Mouse (Mus musculus) midbrain, embryonic 13.5 days (tissue): Measurements from ENCODE around the gene Lrrc8d. TPM values are rescaled to one million over a fixed set of nuclear protein-coding genes. Genes with fewer than 3 reads are reported as not detected.
A peak's percentile ranks its signal among the peaks of the same experiment; 100 is the strongest.

Experiments used
- ATAC-seq: fragments of 200-750 bp; cut with Nextera tagmentation; 2 replicates; pipeline ENCODE4 v1.8.0; 2017; ENCODE audit warnings: mild to moderate bottlenecking, moderate TSS enrichment, moderate library complexity
- H3K27ac ChIP-seq: fragments of 300-500 bp; sonication (generic); 2 replicates; pipeline ENCODE4 v1.5.1; 2015; ENCODE audit warnings: inconsistent platforms, mild to moderate bottlenecking, moderate library complexity
- H3K27me3 ChIP-seq: fragments of 300-500 bp; sonication (generic); 2 replicates; pipeline ENCODE4 v1.6.1; 2015; ENCODE audit warnings: mild to moderate bottlenecking, inconsistent platforms
- H3K36me3 ChIP-seq: fragments of 300-500 bp; sonication (generic); 2 replicates; pipeline ENCODE4 v1.6.1; 2015; ENCODE audit warnings: mild to moderate bottlenecking, inconsistent platforms
- H3K4me1 ChIP-seq: fragments of 300-500 bp; sonication (generic); replicated peaks from 2 replicates; pipeline ENCODE4 v1.6.1; 2015; ENCODE audit warnings: inconsistent platforms
- H3K4me2 ChIP-seq: fragments of 300-500 bp; sonication (generic); replicated peaks from 2 replicates; pipeline ENCODE4 v1.6.1; 2015; ENCODE audit warnings: moderate library complexity, mild to moderate bottlenecking, inconsistent platforms
- H3K4me3 ChIP-seq: fragments of 300-500 bp; sonication (generic); replicated peaks from 2 replicates; pipeline ENCODE4 v1.5.1; 2015; ENCODE audit warnings: mild to moderate bottlenecking, inconsistent platforms
- H3K9ac ChIP-seq: fragments of 300-500 bp; sonication (generic); replicated peaks from 2 replicates; pipeline ENCODE4 v1.6.1; 2015; ENCODE audit warnings: mild to moderate bottlenecking, inconsistent platforms
- H3K9me3 ChIP-seq: fragments of 300-500 bp; sonication (generic); 2 replicates; pipeline ENCODE4 v1.6.1; 2016; ENCODE audit warnings: mild to moderate bottlenecking, inconsistent platforms
- WGBS: fragments of 180-500 bp; shearing (Covaris S2); methylation state at CpG from one replicate; pipeline ENCODE4 v1.1.7; 2015; 5-methylcytosine and 5-hydroxymethylcytosine counted together
- polyA plus RNA-seq: library from polyadenylated mRNA; unstranded; fragments of >200 nt; fragmentation: Nextera tagmentation; extraction: Ambion mirVana; gene quantifications from 2 replicates; pipeline ENCODE4 v1.2.1, GENCODE M21; 2015

Lrrc8d gene
- polyA plus RNA-seq, 1 experiment from 2014 or later, result 32.3 TPM

GRCm38 (mm10) chr5:105731173-105731626, 31.4 kb downstream of the Lrrc8d start:
- Histone ChIP-seq H3K27me3 (peaks cover 3% of the 10 kb centered on the region; the same call in 1 of the 2 replicates), H3K9me3 (no peaks in the 10 kb centered on the region), H3K4me3 (no peak overlapping the region), H3K36me3 (peaks cover 19% of the 10 kb centered on the region), H3K4me1 (peaks cover 28% of the 10 kb centered on the region), H3K4me2 (peak overlapping the region; percentile 83), H3K9ac (no peak overlapping the region), H3K27ac (no peak overlapping the region)
- ATAC-seq, result no peak
- 40% methylated on average over 16 of the region's 16 CpGs for WGBS

GRCm38 (mm10) chr5:105731627-105732432, 32.1 kb downstream of the Lrrc8d start:
- Histone ChIP-seq H3K9ac (peak overlapping the region; percentile 69), H3K27ac (peak overlapping the region; percentile 26), H3K36me3 (peaks cover 19% of the 10 kb centered on the region), H3K4me2 (peak overlapping the region; percentile 83), H3K27me3 (peaks cover 3% of the 10 kb centered on the region; the same call in 1 of the 2 replicates), H3K4me1 (peaks cover 28% of the 10 kb centered on the region), H3K9me3 (no peaks in the 10 kb centered on the region), H3K4me3 (peak overlapping the region; percentile 46)
- peak; percentile 80 for ATAC-seq
- WGBS, result 9% methylated on average over 51 of the region's 52 CpGs

- Histone ChIP-seq H3K9me3 (no peaks in the 10 kb centered on the region), H3K4me3 (peak overlapping the region; percentile 46), H3K9ac (peak overlapping the region; percentile 69), H3K4me2 (peak overlapping the region; percentile 83), H3K4me1 (peaks cover 28% of the 10 kb centered on the region), H3K36me3 (peaks cover 19% of the 10 kb centered on the region), H3K27ac (peak overlapping the region; percentile 26; the same call in 1 of the 2 replicates), H3K27me3 (peaks cover 3% of the 10 kb centered on the region; the same call in 1 of the 2 replicates)
- WGBS, result 50% methylated on average over 11 of the region's 11 CpGs
- peak; percentile 78 for ATAC-seq
Observed at GRCm38 (mm10) chr5:105732433-105732891, 32.7 kb downstream of the Lrrc8d start.

- Histone ChIP-seq H3K4me3 (no peak overlapping the region), H3K27ac (no peak overlapping the region), H3K27me3 (peaks cover 3% of the 10 kb centered on the region; the same call in 1 of the 2 replicates), H3K36me3 (peaks cover 19% of the 10 kb centered on the region), H3K4me2 (no peak overlapping the region), H3K9ac (no peak overlapping the region; the same call in 1 of the 2 replicates), H3K9me3 (no peaks in the 10 kb centered on the region), H3K4me1 (peaks cover 28% of the 10 kb centered on the region)
- ATAC-seq, result no peak
- WGBS, result 77% methylated on average over 6 of the region's 6 CpGs
Observed at GRCm38 (mm10) chr5:105733226-105733625, 33.5 kb downstream of the Lrrc8d start.

DNA sequence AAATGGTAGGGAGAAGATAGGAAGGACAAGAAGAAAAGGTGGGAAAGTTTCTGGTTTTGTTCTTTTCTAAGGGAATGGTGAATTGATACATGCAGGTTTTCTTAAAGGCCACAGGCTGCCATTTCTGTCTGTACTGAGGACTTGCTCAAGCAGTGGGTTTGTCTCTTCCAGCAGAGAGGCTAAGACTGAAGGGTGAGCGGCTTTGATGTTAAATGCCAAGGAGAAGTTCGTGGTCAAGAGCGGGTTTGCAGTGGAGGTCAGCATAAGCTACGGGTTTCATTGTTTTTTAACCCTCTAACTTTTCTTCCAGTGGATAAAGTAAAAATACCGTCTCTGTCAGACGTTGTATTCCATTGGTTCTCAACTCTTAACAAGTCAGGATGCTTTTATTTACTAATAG, 36.6 kb downstream of the Lrrc8d start:
- 93% methylated on average over 6 of the region's 6 CpGs for WGBS
- Histone ChIP-seq H3K4me1 (peaks cover 30% of the 10 kb centered on the region), H3K4me3 (no peak overlapping the region), H3K4me2 (no peak overlapping the region), H3K9me3 (no peaks in the 10 kb centered on the region), H3K27me3 (no peaks in the 10 kb centered on the region), H3K9ac (no peak overlapping the region), H3K36me3 (peaks cover 17% of the 10 kb centered on the region), H3K27ac (no peak overlapping the region)
- no peak for ATAC-seq

DNA sequence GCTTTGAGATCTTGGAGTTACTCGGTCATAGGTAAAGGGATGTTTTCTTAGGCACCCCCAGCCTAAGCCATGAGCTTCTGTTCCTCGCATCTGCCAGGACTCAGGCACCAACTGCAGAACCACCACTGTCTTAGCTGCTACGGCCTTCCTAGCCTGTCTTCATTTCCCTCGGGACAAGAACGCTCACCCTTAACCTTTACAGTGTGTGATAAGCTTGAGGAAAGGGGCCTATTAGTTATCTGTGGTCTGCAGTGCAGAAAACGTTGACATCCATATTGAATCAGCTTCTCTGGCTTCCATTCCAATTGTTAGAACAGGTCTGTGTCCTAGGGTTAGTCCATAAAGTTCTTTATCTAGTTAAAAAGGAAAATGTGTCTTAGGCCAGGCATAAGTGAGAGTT, 37.4 kb downstream of the Lrrc8d start:
- H3K4me2 ChIP-seq, result no peak overlapping the region
- H3K27ac ChIP-seq, result no peak overlapping the region
- H3K4me1 ChIP-seq, result peaks cover 22% of the 10 kb centered on the region
- 77% methylated on average over 6 of the region's 6 CpGs for WGBS
- H3K9ac ChIP-seq, result no peak overlapping the region
- H3K9me3 ChIP-seq, result no peaks in the 10 kb centered on the region
- no peak overlapping the region for H3K4me3 ChIP-seq
- no peaks in the 10 kb centered on the region for H3K27me3 ChIP-seq
- peaks cover 17% of the 10 kb centered on the region for H3K36me3 ChIP-seq
- ATAC-seq, result no peak

DNA sequence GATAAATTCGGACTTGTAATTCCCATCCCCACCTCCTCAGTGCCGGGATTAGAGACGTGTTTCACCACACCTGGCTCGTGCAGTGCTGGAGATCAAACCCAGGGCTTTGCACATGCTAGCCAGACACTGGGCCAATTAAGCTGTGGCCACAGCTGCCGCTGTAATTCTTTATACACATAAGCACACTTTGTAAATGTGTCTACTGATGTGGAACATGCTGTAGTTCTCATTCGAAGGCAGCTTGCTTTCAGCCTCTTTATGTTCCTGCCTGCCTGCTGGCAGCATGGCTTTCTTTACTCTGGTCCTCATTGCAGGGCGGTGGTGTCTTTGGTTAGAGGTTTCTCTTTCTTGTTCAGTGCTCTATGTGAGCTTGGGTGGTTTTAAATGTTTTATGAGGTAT, 40.7 kb downstream of the Lrrc8d start:
- H3K9ac ChIP-seq, result no peak overlapping the region
- H3K4me2 ChIP-seq, result no peak overlapping the region
- H3K27ac ChIP-seq, result peak overlapping the region; percentile 59; the same call in 1 of the 2 replicates
- no peaks in the 10 kb centered on the region for H3K27me3 ChIP-seq
- peak; percentile 78 for ATAC-seq
- H3K4me1 ChIP-seq, result peaks cover 22% of the 10 kb centered on the region; the same call in 1 of the 2 replicates
- 17% methylated on average over 7 of the region's 7 CpGs for WGBS
- no peaks in the 10 kb centered on the region for H3K9me3 ChIP-seq
- no peak overlapping the region for H3K4me3 ChIP-seq
- H3K36me3 ChIP-seq, result peaks cover 4% of the 10 kb centered on the region; the same call in 1 of the 2 replicates

DNA sequence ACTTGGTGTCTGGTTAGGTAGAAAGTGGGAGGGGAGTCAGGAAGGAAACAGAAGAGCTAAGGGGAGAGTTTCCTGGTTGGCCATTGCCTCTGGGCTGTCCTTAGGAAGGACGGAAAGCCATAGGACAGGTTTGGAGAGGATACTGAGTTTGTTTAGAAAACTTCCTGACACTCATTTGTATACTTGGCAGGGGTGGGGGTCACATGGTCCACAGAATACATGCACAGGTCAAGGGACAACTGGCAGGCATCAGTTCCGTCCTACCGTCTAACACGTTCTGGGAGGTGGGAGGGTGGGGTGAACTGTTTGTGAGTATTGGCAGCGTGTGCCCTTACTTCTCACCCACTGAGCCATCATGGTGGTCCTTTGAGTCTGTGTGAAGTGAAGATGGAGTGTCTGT, 42.9 kb downstream of the Lrrc8d start:
- Histone ChIP-seq H3K9ac (no peak overlapping the region), H3K27me3 (no peaks in the 10 kb centered on the region), H3K9me3 (no peaks in the 10 kb centered on the region), H3K4me2 (no peak overlapping the region), H3K4me3 (no peak overlapping the region), H3K36me3 (peaks cover 10% of the 10 kb centered on the region), H3K4me1 (peaks cover 23% of the 10 kb centered on the region), H3K27ac (no peak overlapping the region)
- ATAC-seq, result no peak
- 86% methylated on average over 5 of the region's 5 CpGs for WGBS

DNA sequence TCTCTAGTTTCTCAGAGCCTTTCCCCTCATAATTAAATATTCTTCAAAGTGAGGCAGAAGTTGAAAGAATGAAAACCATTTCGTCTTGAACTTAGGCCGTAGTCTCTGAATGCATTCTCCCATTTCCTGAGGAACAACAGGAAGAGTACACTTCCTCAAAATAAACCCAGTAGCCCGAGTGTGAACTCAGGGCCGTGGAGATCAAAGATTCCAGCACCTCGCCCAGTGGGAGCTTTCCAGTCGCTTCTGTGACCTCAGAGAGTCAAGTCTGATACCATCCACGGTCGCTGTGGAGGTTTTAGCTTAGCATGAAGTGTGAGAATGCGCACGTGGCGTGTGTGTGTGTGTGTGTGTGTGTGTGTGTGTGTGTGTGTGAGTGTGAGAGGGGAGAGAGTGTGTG, 45.6 kb downstream of the Lrrc8d start:
- H3K4me2 ChIP-seq, result no peak overlapping the region
- peaks cover 14% of the 10 kb centered on the region; the same call in 1 of the 2 replicates for H3K36me3 ChIP-seq
- no peak overlapping the region for H3K4me3 ChIP-seq
- H3K27me3 ChIP-seq, result no peaks in the 10 kb centered on the region
- H3K9ac ChIP-seq, result no peak overlapping the region
- WGBS, result 80% methylated on average over 11 of the region's 11 CpGs
- H3K4me1 ChIP-seq, result peaks cover 23% of the 10 kb centered on the region
- no peak for ATAC-seq
- no peak overlapping the region for H3K27ac ChIP-seq
- H3K9me3 ChIP-seq, result no peaks in the 10 kb centered on the region

GRCm38 (mm10) chr5:105745927-105746454, 46.2 kb downstream of the Lrrc8d start:
- H3K4me3 ChIP-seq, result no peak overlapping the region
- H3K36me3 ChIP-seq, result peaks cover 14% of the 10 kb centered on the region; the same call in 1 of the 2 replicates
- H3K9ac ChIP-seq, result no peak overlapping the region
- 83% methylated on average over 5 of the region's 5 CpGs for WGBS
- peak; percentile 6; the same call in 1 of the 2 replicates for ATAC-seq
- no peak overlapping the region for H3K4me2 ChIP-seq
- no peaks in the 10 kb centered on the region for H3K9me3 ChIP-seq
- no peak overlapping the region for H3K27ac ChIP-seq
- no peaks in the 10 kb centered on the region for H3K27me3 ChIP-seq
- H3K4me1 ChIP-seq, result peaks cover 22% of the 10 kb centered on the region

DNA sequence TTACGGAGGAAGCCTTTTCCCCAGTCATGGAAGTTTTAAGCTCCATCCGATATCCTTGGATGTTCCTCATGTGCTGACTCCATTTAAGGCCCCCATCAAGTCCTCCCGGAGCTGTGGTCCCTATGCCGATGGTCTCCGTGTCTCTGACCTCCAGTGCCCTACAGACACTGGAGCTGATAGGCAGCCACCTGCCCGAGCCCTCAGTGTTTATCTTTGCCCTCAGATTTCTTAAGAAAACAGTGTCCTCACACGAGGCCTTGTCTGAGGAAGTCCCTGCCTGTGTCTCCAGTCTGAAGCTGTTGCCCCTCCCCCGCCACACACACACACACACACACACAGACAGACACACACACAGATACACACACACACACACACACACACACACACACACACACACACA, 55.0 kb downstream of the Lrrc8d start:
- Histone ChIP-seq H3K36me3 (no peaks in the 10 kb centered on the region), H3K9ac (no peak overlapping the region), H3K4me2 (no peak overlapping the region), H3K4me1 (peaks cover 27% of the 10 kb centered on the region), H3K9me3 (no peaks in the 10 kb centered on the region), H3K27me3 (no peaks in the 10 kb centered on the region), H3K27ac (no peak overlapping the region), H3K4me3 (no peak overlapping the region)
- 70% methylated on average over 7 of the region's 8 CpGs for WGBS
- ATAC-seq, result no peak

GRCm38 (mm10) chr5:105755491-105755890, 55.7 kb downstream of the Lrrc8d start:
- Histone ChIP-seq H3K27me3 (no peaks in the 10 kb centered on the region), H3K36me3 (no peaks in the 10 kb centered on the region), H3K9me3 (no peaks in the 10 kb centered on the region), H3K27ac (no peak overlapping the region), H3K4me3 (no peak overlapping the region), H3K4me1 (peaks cover 21% of the 10 kb centered on the region), H3K9ac (no peak overlapping the region), H3K4me2 (no peak overlapping the region)
- 86% methylated on average over 6 of the region's 6 CpGs for WGBS
- ATAC-seq, result no peak
